Mouse (Mus musculus) hindbrain, embryonic 16.5 days (tissue): ENCODE measurements around the gene Mrs2. TPM values are rescaled to one million over a fixed set of nuclear protein-coding genes. Genes with fewer than 3 reads are reported as not detected.

Source experiments
- ATAC-seq: fragments of 200-750 bp; cut with Nextera tagmentation; 2 replicates; pipeline ENCODE4 v1.8.0; 2017; ENCODE audit warnings: moderate TSS enrichment, moderate library complexity
- H3K27ac ChIP-seq: fragments of 300-500 bp; sonication (generic); 2 replicates; pipeline ENCODE4 v1.5.1; 2014; ENCODE audit warnings: low read depth, mild to moderate bottlenecking, control low read depth, low read length, moderate library complexity
- H3K27me3 ChIP-seq: fragments of 300-500 bp; sonication (generic); replicated peaks from 2 replicates; pipeline ENCODE4 v1.6.1; 2014; ENCODE audit warnings: low read length; ENCODE audit not compliant: control insufficient read depth, insufficient read depth
- H3K36me3 ChIP-seq: fragments of 300-500 bp; sonication (generic); 2 replicates; pipeline ENCODE4 v1.6.1; 2014; ENCODE audit warnings: mild to moderate bottlenecking, low read length, moderate library complexity, mixed read lengths; ENCODE audit not compliant: control insufficient read depth, insufficient read depth
- H3K4me1 ChIP-seq: fragments of 300-500 bp; sonication (generic); 2 replicates; pipeline ENCODE4 v1.6.1; 2014; ENCODE audit warnings: low read depth, low read length; ENCODE audit not compliant: control insufficient read depth, insufficient read depth
- H3K4me2 ChIP-seq: fragments of 300-500 bp; sonication (generic); 2 replicates; pipeline ENCODE4 v1.6.1; 2014; ENCODE audit warnings: mild to moderate bottlenecking, low read length, control low read depth, moderate library complexity
- H3K4me3 ChIP-seq: fragments of 300-500 bp; sonication (generic); 2 replicates; pipeline ENCODE4 v1.5.1; 2014; ENCODE audit warnings: mild to moderate bottlenecking, low read length, control low read depth, moderate library complexity
- H3K9ac ChIP-seq: fragments of 300-500 bp; sonication (generic); 2 replicates; pipeline ENCODE4 v1.6.1; 2014; ENCODE audit warnings: low read depth, mild to moderate bottlenecking, control low read depth, low read length, moderate library complexity
- H3K9me3 ChIP-seq: fragments of 300-500 bp; sonication (generic); 2 replicates; pipeline ENCODE4 v1.6.1; 2014; ENCODE audit warnings: mild to moderate bottlenecking, low read length, moderate library complexity; ENCODE audit not compliant: control insufficient read depth
- WGBS: fragments of 180-500 bp; shearing (Covaris S2); extraction: QIAGEN DNeasy Blood & Tissue Kit; methylation state at CpG from one replicate; pipeline ENCODE4 v1.1.7; 2014; 5-methylcytosine and 5-hydroxymethylcytosine counted together
- polyA plus RNA-seq: library from polyadenylated mRNA; unstranded; fragments of >200 nt; fragmentation: Nextera tagmentation; extraction: Ambion mirVana; gene quantifications from 2 replicates; pipeline ENCODE4 v1.2.1, GENCODE M21; 2015

Gene Mrs2
- polyA plus RNA-seq, 1 experiment from 2014 or later: 12.8 TPM

DNA sequence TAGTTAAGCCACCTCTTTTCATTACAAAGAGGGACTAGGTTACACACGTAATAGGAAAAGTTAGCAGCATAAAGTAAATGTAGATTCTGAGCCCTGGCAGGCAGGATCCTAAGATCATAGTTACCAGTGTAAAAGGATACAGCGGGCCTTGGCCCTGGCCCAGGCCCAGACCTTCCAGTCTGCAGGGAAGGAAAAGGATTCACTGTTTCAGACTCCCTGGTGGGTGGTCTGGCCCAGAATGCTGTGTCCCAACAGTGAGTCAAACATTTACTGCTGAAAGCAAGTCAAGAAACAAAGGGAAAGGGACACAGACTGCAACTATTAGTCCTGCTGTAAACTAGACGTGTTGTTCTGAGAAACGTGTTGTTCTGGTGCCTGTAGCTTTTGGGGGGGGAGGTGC is 74.6 kb downstream of the Mrs2 start:
- ATAC-seq: peak; percentile 83
- H3K9me3 ChIP-seq: no peaks in the 10 kb centered on the region

DNA sequence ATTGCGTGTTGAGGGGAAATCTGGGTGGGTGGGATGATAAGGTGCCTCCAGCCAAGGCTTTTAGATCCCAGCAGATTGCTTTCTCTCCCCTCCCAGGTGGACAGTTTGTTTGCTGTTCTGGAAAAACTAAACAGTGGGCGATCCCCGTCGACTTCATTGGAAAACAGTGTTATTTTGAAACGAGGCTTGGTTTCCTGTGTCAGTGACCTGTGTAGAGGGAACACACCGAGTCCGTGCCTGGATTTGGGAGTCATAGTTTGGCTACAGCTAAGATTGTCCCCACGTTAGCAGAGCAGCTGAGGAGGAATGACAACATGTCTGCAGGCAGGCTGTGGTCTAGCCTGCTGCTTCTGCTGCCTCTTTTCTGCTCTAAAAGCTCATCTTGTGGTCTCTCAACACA is 76.9 kb downstream of the Mrs2 start:
- no peak for ATAC-seq
- 86% methylated on average over 8 of the region's 8 CpGs for WGBS
- H3K36me3 ChIP-seq: no peaks in the 10 kb centered on the region
- H3K9me3 ChIP-seq: no peaks in the 10 kb centered on the region
- no peak overlapping the region for H3K4me2 ChIP-seq
- no peak overlapping the region for H3K4me3 ChIP-seq
- no peak overlapping the region for H3K27ac ChIP-seq
- H3K9ac ChIP-seq: no peak overlapping the region
- H3K4me1 ChIP-seq: 0 out of 2 replicates have a peak, but pooled peaks cover 2% of the 10 kb centered on the region
- H3K27me3 ChIP-seq: no peaks in the 10 kb centered on the region

More for the DNA sequence above, 74.6 kb downstream of the Mrs2 start:
- no peaks in the 10 kb centered on the region for H3K27me3 ChIP-seq
- no peak overlapping the region for H3K27ac ChIP-seq
- WGBS: 10% methylated on average over 4 of the region's 4 CpGs
- H3K4me3 ChIP-seq: no peak overlapping the region
- H3K9ac ChIP-seq: no peak overlapping the region
- H3K4me1 ChIP-seq: no peaks in the 10 kb centered on the region
- H3K36me3 ChIP-seq: no peaks in the 10 kb centered on the region
- no peak overlapping the region for H3K4me2 ChIP-seq

DNA sequence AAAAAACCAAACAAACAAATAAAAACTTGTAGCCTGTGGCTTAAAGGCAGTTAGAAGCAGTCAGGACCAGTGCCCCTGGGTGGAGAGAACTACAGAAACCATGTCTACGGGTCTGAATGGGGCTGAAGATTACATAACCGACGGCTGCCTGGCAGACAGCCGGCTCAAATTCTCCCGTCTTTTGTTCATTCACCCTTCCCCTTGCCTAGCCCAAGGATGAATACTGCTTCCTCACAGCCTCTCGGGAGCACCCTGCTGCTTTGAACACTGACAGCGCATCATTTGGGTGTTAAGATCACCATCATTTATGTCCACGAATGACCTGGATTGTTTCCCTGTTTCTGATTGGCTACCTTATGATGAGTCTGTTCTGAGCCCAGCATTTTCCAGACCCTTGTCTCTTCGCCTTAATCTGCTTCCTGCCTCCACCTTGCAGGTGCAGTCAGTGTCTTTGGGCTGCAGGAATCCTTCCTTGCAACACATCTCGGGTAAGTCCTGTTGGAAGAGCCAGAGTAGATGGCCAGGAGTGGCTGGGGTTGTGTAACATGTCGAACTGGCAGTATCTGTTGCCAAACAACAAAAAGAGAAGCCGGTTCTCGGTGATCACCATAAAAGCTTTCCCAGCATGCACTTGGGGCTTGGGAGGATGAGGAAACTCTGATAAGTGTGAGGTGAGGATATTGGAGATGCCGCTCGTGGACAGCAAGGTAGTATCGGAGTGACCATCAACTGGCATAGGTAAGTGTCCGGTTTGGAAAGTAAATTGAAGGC is 77.5 kb downstream of the Mrs2 start, which contains the start of gene Gpld1:
Gpld1 (plus strand) TSS at position 641 of the 771 bp plus-strand sequence.
- H3K9me3 ChIP-seq: no peaks in the 10 kb centered on the region
- 46% methylated on average over 17 of the region's 17 CpGs for whole genome bisulfite sequencing
- no peak for ATAC-seq

DNA sequence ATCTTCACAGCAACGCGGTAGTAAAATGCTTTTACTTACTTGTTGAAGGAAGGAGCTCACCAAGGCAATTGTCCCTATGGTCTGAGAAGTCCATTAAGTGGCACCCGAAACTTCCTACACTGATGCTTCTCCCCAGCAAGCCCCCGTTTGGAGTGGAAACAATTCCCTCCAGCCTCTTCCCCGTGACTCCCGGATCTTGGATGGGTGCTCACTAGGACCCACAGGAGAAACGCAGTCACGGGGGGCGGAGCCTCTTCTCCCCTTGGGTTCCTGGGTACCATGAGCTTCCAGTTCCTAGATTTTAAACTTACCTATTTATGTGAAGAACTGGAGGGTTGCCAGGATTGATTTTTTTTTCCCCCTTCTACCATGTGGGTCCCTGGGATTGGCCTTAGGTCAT is 80.7 kb downstream of the Mrs2 start:
- Histone ChIP-seq H3K9me3 (no peaks in the 10 kb centered on the region), H3K9ac (no peak overlapping the region), H3K27ac (no peak overlapping the region), H3K4me1 (peaks cover 14% of the 10 kb centered on the region), H3K36me3 (no peaks in the 10 kb centered on the region), H3K4me3 (no peak overlapping the region), H3K4me2 (no peak overlapping the region), H3K27me3 (no peaks in the 10 kb centered on the region)
- no peak for ATAC-seq
- 90% methylated on average over 9 of the region's 9 CpGs for WGBS

More for the DNA sequence above, 77.5 kb downstream of the Mrs2 start, which contains the start of gene Gpld1:
- Histone ChIP-seq H3K9ac (no peak within 1 kb of the TSS), H3K4me3 (no peak within 1 kb of the TSS), H3K4me1 (peaks cover 7% of the 10 kb centered on the region), H3K36me3 (no peaks in the 10 kb centered on the region), H3K27me3 (no peaks in the 10 kb centered on the region), H3K27ac (no peak within 1 kb of the TSS), H3K4me2 (0 out of 2 replicates have a peak within 1 kb of the TSS, but pooled peaks have one; percentile 17)

DNA sequence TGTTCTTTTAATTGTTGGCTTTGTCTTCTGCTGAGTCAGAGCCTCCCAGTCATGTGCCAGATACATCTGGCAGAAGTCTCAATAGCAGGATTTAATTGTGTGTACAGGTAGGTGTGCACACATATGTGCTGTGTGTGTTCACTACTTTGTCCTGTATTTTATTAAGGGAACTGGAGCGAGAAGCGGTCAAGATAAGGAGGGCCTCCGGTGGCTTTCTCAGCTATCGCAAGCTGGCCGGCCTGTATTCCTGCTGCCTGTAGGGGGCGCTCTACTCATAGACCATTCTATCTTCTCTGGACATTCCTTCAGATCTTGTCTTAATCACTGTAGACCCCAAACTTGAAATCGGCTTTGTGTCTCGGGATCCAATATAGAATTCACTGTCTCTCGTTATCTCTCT is 81.5 kb downstream of the Mrs2 start:
- no peaks in the 10 kb centered on the region for H3K9me3 ChIP-seq
- no peaks in the 10 kb centered on the region for H3K36me3 ChIP-seq
- no peaks in the 10 kb centered on the region for H3K27me3 ChIP-seq
- H3K9ac ChIP-seq: no peak overlapping the region
- WGBS: 30% methylated on average over 9 of the region's 9 CpGs
- peaks cover 14% of the 10 kb centered on the region for H3K4me1 ChIP-seq
- ATAC-seq: no peak
- no peak overlapping the region for H3K27ac ChIP-seq
- no peak overlapping the region for H3K4me2 ChIP-seq
- H3K4me3 ChIP-seq: no peak overlapping the region

DNA sequence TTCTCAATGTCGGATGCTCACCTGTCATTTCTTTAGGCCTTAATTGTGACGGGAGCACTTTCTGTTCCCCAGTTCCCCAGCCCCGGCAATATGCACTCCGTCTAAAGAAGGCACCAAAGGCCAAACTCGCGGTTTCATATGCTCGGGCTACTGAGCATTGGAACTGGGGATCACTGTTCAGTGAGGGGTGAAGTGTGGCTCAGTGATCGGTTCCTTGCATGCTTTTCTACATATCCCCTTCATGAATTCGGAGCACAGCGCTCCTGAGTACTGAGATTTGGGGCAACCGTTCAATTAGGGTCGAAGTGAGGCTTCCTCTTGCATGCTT is 82.4 kb downstream of the Mrs2 start:
- ATAC-seq: peak; percentile 60

More for the DNA sequence above, 82.4 kb downstream of the Mrs2 start:
- WGBS: 17% methylated on average over 12 of the region's 12 CpGs
- H3K27me3 ChIP-seq: no peaks in the 10 kb centered on the region
- peak overlapping the region; percentile 98 for H3K9ac ChIP-seq
- H3K27ac ChIP-seq: peak overlapping the region; percentile 91
- peaks cover 14% of the 10 kb centered on the region for H3K4me1 ChIP-seq
- peak overlapping the region; percentile 58 for H3K4me2 ChIP-seq
- H3K4me3 ChIP-seq: peak overlapping the region; percentile 97
- H3K9me3 ChIP-seq: no peaks in the 10 kb centered on the region
- no peaks in the 10 kb centered on the region for H3K36me3 ChIP-seq

Other genes starting within 250 kb of the Mrs2 start
- gene BC005537, start 218.7 kb downstream of the Mrs2 start, polyA plus RNA-seq: 17.3 and 20.7 TPM in 2 replicates
- 59.4 and 66.5 TPM in 2 replicates for gene Acot13, start 188.8 kb downstream of the Mrs2 start, polyA plus RNA-seq
- gene Tdp2, start 188.7 kb downstream of the Mrs2 start, polyA plus RNA-seq: 31.0 and 35.4 TPM in 2 replicates
- gene D130043K22Rik, start 175.2 kb downstream of the Mrs2 start, polyA plus RNA-seq: 9.5 and 9.6 TPM in 2 replicates
- 15.4 and 15.8 TPM in 2 replicates for gene Aldh5a1, start 82.7 kb downstream of the Mrs2 start, polyA plus RNA-seq
- 2.6 and 3.0 TPM in 2 replicates for gene Gpld1, start 77.2 kb downstream of the Mrs2 start, polyA plus RNA-seq
- 4.4 and 6.0 TPM in 2 replicates for gene Dcdc2a, start 35.6 kb upstream of the Mrs2 start, polyA plus RNA-seq